Mouse (Mus musculus) forebrain, embryonic 12.5 days (tissue): Measurements from ENCODE around the gene Gnb1. TPM values are rescaled to one million over a fixed set of nuclear protein-coding genes. Genes with fewer than 3 reads are reported as not detected.

Source experiments
- ATAC-seq: fragments of 200-750 bp; cut with Nextera tagmentation; 2 replicates; pipeline ENCODE4 v1.8.0; 2017; ENCODE audit warnings: moderate TSS enrichment; ENCODE audit not compliant: low FRiP score
- H3K27ac ChIP-seq: fragments of 300-500 bp; sonication (generic); 2 replicates; pipeline ENCODE4 v1.5.1; 2016; ENCODE audit warnings: mild to moderate bottlenecking
- H3K27me3 ChIP-seq: fragments of 300-500 bp; sonication (generic); 2 replicates; pipeline ENCODE4 v1.6.1; 2016; ENCODE audit warnings: mild to moderate bottlenecking
- H3K36me3 ChIP-seq: fragments of 300-500 bp; sonication (generic); replicated peaks from 2 replicates; pipeline ENCODE4 v1.6.1; 2016; ENCODE audit warnings: mild to moderate bottlenecking
- H3K4me1 ChIP-seq: fragments of 300-500 bp; sonication (generic); 2 replicates; pipeline ENCODE4 v1.6.1; 2016
- H3K4me2 ChIP-seq: fragments of 300-500 bp; sonication (generic); 2 replicates; pipeline ENCODE4 v1.6.1; 2016; ENCODE audit warnings: mild to moderate bottlenecking, moderate library complexity
- H3K4me3 ChIP-seq: fragments of 300-500 bp; sonication (generic); replicated peaks from 2 replicates; pipeline ENCODE4 v1.5.1; 2016; ENCODE audit warnings: mild to moderate bottlenecking
- H3K9ac ChIP-seq: fragments of 300-500 bp; sonication (generic); 2 replicates; pipeline ENCODE4 v1.6.1; 2016; ENCODE audit warnings: mild to moderate bottlenecking
- H3K9me3 ChIP-seq: fragments of 300-500 bp; sonication (generic); 2 replicates; pipeline ENCODE4 v1.6.1; 2016
- WGBS: fragments of 180-500 bp; shearing (Covaris S2); methylation state at CpG from one replicate; pipeline ENCODE4 v1.1.7; 2016; 5-methylcytosine and 5-hydroxymethylcytosine counted together
- polyA plus RNA-seq: library from polyadenylated mRNA; unstranded; fragments of >200 nt; fragmentation: Nextera tagmentation; extraction: Ambion mirVana; gene quantifications from 2 replicates; pipeline ENCODE4 v1.2.1, GENCODE M21; 2016

Gnb1 gene
- polyA plus RNA-seq, 1 experiment from 2014 or later: 667 TPM

DNA sequence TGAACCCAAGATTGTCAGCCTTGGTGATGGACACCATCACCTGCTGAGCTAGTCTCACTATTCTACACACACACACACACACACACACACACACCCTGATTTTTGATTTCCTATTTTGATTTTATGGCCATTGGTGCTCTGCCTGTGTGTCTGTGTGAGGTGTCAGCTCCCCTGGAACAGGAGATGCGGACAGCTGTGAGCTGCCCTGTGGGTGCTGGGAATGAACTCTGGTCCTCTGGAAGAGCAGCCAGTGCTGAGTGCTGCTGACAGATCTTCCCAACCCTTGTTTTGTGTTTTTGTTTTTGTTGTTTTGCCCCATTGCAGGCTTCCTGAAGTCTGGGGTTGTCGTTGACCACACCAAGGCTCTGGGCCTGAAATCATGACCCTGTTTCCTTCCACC lies 82.0 kb downstream of the Gnb1 start:
- WGBS: 98% methylated on average over 2 of the region's 2 CpGs
- Histone ChIP-seq H3K4me1 (no peaks in the 10 kb centered on the region), H3K4me2 (no peak overlapping the region), H3K9me3 (no peaks in the 10 kb centered on the region), H3K27ac (no peak overlapping the region), H3K36me3 (peaks cover 17% of the 10 kb centered on the region), H3K4me3 (no peak overlapping the region), H3K27me3 (no peaks in the 10 kb centered on the region), H3K9ac (no peak overlapping the region)
- no peak for ATAC-seq

DNA sequence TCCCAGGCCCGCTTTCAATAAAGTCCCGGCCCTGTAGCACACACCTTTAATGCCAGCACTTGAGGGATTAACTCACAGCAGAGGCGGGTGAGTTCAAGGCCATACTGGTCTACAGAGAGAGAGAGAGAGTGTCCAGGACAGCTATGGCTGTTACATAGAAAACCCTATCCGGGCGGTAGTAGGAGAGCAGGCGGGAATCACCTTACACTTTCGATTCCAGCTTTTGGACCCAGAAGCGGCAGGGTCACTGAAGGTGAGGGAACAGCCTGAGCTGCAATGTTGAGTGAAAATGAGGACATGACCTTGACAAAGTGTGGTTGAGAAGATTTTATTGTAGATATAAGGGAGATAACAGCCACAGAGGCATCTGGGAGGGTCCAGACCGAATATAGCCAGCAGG lies 82.7 kb downstream of the Gnb1 start:
- Histone ChIP-seq H3K4me1 (no peaks in the 10 kb centered on the region), H3K27me3 (no peaks in the 10 kb centered on the region), H3K36me3 (peaks cover 24% of the 10 kb centered on the region), H3K9ac (no peak overlapping the region), H3K27ac (no peak overlapping the region), H3K4me3 (no peak overlapping the region), H3K4me2 (no peak overlapping the region), H3K9me3 (no peaks in the 10 kb centered on the region)
- ATAC-seq: no peak
- 92% methylated on average over 9 of the region's 9 CpGs for WGBS

DNA sequence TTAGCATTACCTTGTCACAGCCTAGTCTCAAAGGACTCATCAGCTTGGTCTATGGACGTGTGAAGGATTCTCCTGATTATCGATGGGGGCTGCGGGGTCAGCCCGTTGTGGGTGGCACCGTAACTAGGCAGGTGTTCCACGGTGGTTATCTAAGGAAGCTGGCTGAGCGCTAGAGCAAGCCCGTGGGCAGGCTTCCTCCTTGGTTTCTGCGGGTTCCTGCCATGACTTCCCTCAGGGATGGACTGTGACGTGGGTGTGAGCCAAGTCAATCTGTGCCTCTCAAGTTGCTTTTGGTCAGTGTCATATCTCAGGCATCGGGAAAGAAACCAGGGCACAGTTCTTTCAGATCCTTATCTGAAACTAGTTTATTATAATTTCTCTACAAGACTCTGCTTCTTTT lies 83.8 kb downstream of the Gnb1 start:
- H3K4me2 ChIP-seq: no peak overlapping the region

DNA sequence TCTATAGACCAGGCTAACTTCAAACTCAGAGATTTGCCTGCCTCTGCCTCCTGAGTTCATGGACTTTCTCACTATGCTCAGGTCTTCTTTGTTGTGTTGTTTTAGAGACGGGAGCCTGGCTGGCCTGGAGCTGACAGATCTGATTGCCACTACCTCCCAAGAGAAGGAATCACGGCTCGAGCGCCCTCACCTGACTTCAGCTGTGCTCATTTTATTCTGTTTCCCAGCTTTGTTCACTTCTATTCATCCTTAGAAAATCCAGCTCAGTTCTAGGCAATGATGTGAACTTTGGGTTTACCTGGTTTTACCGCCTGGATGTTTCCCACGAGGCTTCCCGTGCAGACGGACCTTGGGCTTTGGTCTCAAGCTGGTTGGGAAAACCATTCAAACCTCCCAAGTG lies 84.4 kb downstream of the Gnb1 start:
- Histone ChIP-seq H3K9me3 (no peaks in the 10 kb centered on the region), H3K27ac (no peak overlapping the region), H3K4me2 (no peak overlapping the region), H3K9ac (no peak overlapping the region), H3K27me3 (no peaks in the 10 kb centered on the region), H3K36me3 (peaks cover 31% of the 10 kb centered on the region), H3K4me3 (no peak overlapping the region), H3K4me1 (no peaks in the 10 kb centered on the region)
- no peak for ATAC-seq
- WGBS: 89% methylated on average over 8 of the region's 8 CpGs

More for the DNA sequence above, 83.8 kb downstream of the Gnb1 start:
- H3K9ac ChIP-seq: no peak overlapping the region
- no peaks in the 10 kb centered on the region for H3K27me3 ChIP-seq
- WGBS: 92% methylated on average over 11 of the region's 11 CpGs
- H3K36me3 ChIP-seq: peaks cover 31% of the 10 kb centered on the region
- no peak for ATAC-seq
- no peaks in the 10 kb centered on the region for H3K4me1 ChIP-seq
- H3K27ac ChIP-seq: no peak overlapping the region
- no peaks in the 10 kb centered on the region for H3K9me3 ChIP-seq
- no peak overlapping the region for H3K4me3 ChIP-seq

DNA sequence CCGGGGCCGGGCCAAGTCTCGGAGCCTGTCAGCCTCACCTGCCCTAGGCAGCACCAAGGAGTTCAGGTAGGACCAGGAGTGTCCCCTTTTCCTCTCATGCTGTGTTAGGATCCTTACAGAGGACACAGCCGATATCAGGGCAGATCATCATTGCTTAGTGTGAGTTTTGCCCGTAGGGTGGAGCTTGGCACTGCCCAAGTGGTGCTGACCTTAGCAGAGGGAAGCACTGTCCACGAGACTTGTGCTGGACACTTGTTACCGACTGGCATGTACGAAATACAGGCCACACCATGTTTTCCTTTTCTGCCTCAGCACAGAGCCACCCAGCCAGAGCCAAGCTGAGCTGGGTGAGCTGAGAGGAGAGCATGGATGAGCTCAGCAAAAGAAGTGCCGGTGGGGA lies 86.0 kb downstream of the Gnb1 start:
- Histone ChIP-seq H3K9ac (0 out of 2 replicates have a peak overlapping the region, but pooled peaks have one; percentile 5), H3K4me1 (no peaks in the 10 kb centered on the region), H3K9me3 (no peaks in the 10 kb centered on the region), H3K4me3 (no peak overlapping the region), H3K27ac (no peak overlapping the region), H3K4me2 (no peak overlapping the region), H3K27me3 (no peaks in the 10 kb centered on the region), H3K36me3 (peaks cover 31% of the 10 kb centered on the region)
- WGBS: 95% methylated on average over 9 of the region's 9 CpGs
- ATAC-seq: no peak

DNA sequence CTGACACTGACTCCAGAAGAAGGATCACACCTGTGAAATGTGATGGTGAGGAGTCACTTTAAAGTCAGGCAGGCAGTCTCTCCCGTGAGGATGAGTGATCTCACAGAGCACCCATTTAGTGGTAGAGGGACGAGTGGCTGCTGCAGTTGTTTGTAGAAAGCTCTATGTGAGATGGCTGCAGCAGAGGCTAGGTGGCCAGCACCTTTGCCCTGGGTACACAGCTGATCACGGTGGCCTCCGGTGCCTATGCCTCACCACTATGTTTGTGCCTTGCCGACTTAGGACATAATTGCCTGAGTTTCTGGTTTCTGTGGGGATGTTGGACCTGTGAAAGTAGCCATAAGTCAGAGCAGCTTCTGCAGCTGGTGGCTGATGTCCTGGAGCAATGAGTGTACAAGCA lies 86.6 kb downstream of the Gnb1 start:
- Histone ChIP-seq H3K27ac (no peak overlapping the region), H3K27me3 (no peaks in the 10 kb centered on the region), H3K4me1 (no peaks in the 10 kb centered on the region), H3K4me3 (no peak overlapping the region), H3K4me2 (no peak overlapping the region), H3K9ac (no peak overlapping the region), H3K9me3 (no peaks in the 10 kb centered on the region), H3K36me3 (peaks cover 35% of the 10 kb centered on the region)
- no peak for ATAC-seq
- WGBS: 91% methylated on average over 5 of the region's 5 CpGs

DNA sequence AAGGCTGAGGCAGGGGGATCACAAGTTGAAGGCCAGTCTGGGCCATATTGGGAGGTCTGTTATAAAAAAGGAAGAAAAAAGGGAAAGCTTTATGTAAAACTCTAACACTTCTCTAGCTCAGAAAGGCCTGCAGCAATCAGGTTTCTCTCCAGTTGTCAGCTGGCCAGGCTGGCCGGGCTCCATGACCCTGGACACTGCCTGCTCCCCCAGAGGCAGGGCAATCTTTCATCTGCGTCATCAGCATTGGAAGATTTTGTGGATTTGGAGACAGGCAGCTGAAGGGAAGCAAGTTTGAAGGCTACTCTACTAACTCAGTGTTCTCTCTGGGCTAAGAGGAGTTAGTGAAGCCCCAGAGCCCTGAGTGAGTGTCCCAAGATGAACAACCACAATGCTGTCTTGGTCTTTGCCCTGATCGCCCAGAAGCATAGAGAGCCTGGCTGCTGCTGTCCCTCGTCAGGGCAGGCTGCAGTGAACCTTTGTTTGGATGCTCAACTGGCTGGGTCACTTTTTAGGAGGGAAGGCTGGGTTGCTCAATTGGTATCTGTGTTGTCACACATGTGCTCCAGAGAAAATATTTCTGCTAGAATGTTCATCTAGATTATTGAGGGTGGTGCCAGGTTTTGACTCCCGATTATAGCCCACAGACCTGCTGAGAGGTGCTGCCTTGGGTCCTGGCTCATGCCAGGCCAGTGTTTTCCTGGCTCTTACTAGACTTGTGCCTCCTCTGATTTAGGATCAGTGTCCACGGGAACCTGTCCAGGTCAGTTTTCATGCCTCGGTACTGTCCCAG lies 87.4 kb downstream of the Gnb1 start:
- H3K27me3 ChIP-seq: no peaks in the 10 kb centered on the region
- no peak overlapping the region for H3K27ac ChIP-seq
- WGBS: 91% methylated on average over 7 of the region's 7 CpGs
- H3K9ac ChIP-seq: no peak overlapping the region
- no peaks in the 10 kb centered on the region for H3K4me1 ChIP-seq
- H3K4me3 ChIP-seq: no peak overlapping the region
- no peak overlapping the region for H3K4me2 ChIP-seq
- no peaks in the 10 kb centered on the region for H3K9me3 ChIP-seq
- peaks cover 39% of the 10 kb centered on the region for H3K36me3 ChIP-seq
- no peak for ATAC-seq

DNA sequence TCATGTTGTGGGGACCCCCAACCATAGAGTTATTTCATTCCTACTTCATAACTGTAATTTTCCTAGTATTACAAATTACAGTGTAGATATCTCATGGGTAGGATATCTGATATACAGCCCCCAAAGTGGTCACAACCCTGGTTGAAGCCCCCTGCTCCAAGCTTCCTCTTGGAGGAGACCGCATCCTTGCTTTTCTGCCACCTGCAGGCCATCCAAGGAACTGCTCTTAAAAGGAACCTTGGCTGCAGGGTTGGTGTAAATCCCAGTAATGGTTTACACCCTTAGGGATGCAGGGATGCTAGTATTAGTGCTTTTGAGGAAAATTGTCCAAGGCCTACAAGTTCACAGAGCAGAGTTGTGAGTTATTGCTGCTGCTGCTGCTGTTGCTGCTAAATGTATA lies 89.3 kb downstream of the Gnb1 start:
- H3K9ac ChIP-seq: no peak overlapping the region
- H3K27ac ChIP-seq: no peak overlapping the region
- WGBS: 44% methylated on average over 1 of the region's 1 CpGs
- no peak overlapping the region for H3K4me2 ChIP-seq
- ATAC-seq: no peak
- H3K4me3 ChIP-seq: no peak overlapping the region
- H3K36me3 ChIP-seq: peaks cover 56% of the 10 kb centered on the region
- no peaks in the 10 kb centered on the region for H3K9me3 ChIP-seq
- no peaks in the 10 kb centered on the region for H3K27me3 ChIP-seq
- no peaks in the 10 kb centered on the region for H3K4me1 ChIP-seq

DNA sequence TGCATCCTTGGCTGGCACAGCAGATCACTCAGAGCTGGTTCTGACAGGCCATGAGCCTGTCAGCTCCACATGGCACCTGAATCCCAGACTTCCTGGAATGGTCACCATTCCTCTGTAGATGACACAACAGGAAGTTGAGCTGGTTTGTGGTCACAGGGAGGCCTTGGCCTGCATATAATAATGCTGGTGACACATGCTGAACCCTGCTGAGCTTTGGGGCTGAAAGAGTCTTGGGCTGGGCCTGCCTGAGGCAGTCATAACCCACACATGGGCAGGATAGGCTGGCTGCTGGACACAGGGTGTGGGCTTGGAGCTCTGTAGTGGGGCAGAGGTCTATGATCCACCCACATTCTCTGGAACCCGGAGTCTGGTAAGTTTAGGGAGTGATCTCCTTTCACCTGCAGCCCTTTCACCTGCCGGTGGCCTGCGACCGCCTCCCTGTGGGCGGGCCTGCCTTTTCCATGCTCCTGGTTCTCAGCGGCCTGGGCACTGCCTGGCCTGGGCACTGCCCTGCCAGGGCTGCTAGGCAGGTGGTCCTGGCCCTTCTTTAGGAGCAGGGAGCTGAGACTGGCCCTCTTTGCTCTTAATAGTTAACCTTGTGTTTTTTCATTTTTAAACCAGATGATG lies 91.2 kb downstream of the Gnb1 start:
- Histone ChIP-seq H3K27ac (no peak overlapping the region), H3K27me3 (no peaks in the 10 kb centered on the region), H3K4me1 (no peaks in the 10 kb centered on the region), H3K4me2 (no peak overlapping the region), H3K9me3 (no peaks in the 10 kb centered on the region), H3K9ac (no peak overlapping the region), H3K4me3 (no peak overlapping the region), H3K36me3 (peaks cover 65% of the 10 kb centered on the region)
- no peak for ATAC-seq
- WGBS: 97% methylated on average over 6 of the region's 6 CpGs

DNA sequence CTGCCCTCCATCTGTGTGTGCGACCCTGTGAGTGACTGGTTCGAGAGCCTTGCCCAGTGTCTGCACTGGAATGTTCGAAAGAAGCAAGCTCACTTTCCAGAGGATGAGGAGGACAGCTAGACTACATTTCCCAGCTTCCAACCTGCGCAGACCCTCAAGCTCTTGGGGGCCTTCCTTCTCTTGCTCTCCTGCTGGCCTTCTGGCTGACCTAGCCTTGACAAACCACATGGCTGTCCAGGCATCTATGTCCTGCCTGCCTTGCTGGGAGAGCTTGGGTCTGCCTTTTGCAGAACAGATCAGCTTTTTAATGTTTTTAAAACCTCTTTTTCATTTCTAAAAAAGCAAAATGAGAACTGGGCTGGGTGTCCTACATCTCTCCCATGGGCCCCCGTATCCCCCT lies 98.2 kb downstream of the Gnb1 start:
- Histone ChIP-seq H3K4me2 (no peak overlapping the region), H3K4me3 (no peak overlapping the region), H3K9me3 (no peaks in the 10 kb centered on the region), H3K36me3 (peaks cover 63% of the 10 kb centered on the region), H3K9ac (no peak overlapping the region), H3K27me3 (no peaks in the 10 kb centered on the region), H3K4me1 (no peaks in the 10 kb centered on the region), H3K27ac (no peak overlapping the region)
- ATAC-seq: no peak
- 94% methylated on average over 5 of the region's 5 CpGs for WGBS

DNA sequence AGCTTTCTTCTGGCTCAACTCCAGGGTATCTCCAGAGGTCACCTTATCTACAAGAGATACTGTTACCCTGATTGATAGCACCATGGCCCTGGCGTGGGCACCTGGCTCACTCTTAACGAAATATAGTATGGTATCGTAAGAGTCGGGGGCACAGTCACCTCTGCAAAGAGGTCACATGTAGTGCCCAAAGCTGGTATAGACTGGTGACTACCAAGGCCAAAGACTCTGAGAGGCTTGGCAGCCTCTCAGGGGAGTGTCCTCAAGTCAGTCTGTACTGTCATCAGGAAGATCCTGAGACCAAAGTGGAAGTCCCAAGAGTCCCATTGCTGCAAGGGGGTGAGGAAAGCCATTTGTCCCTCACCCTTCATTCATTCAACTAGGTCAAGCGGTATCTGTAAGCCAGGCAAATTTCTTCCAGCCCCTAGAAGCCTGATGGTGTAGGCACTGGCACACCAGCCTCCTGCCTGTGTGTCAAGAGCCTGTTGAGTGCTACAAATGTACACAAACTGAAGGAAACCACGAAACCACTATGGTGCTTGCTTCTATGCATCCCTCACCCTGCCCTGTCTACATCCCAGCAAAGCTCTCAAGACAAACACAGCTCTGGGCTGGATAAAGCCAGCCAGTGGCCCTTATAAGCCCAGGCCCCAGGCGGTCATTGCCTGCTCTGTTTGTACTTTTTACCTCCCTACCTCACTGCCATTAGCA lies 100.0 kb downstream of the Gnb1 start:
- WGBS: 87% methylated on average over 7 of the region's 7 CpGs
- no peak overlapping the region for H3K4me2 ChIP-seq
- H3K9me3 ChIP-seq: no peaks in the 10 kb centered on the region
- H3K27me3 ChIP-seq: no peaks in the 10 kb centered on the region
- H3K9ac ChIP-seq: no peak overlapping the region
- no peak overlapping the region for H3K27ac ChIP-seq
- ATAC-seq: no peak
- no peak overlapping the region for H3K4me3 ChIP-seq
- peaks cover 45% of the 10 kb centered on the region for H3K36me3 ChIP-seq
- H3K4me1 ChIP-seq: no peaks in the 10 kb centered on the region

DNA sequence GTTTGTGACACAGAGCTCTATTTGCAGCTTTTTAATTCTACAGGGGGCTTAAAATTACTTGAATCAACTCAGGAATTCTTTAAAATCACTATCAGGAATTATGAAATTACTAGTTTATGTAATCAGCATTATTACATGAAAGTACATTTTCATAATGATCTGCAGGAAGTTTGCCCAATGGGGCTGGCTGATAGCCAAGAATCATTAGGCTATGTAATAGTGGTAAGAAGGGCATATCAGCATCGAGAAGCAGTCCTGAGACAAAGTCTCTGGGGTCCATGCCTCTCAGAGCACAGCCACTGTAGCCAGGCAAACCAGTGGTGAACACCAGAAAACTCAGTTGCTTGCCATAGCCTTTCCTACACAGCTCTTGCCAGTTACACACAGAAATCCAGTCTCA lies 102.6 kb downstream of the Gnb1 start:
- no peak overlapping the region for H3K27ac ChIP-seq
- H3K4me2 ChIP-seq: no peak overlapping the region
- ATAC-seq: no peak
- peaks cover 19% of the 10 kb centered on the region for H3K36me3 ChIP-seq
- H3K4me1 ChIP-seq: no peaks in the 10 kb centered on the region
- H3K9ac ChIP-seq: no peak overlapping the region
- H3K27me3 ChIP-seq: no peaks in the 10 kb centered on the region
- WGBS: 70% methylated on average over 1 of the region's 1 CpGs
- H3K4me3 ChIP-seq: no peak overlapping the region
- no peaks in the 10 kb centered on the region for H3K9me3 ChIP-seq
